Mouse (Mus musculus) right cerebral cortex, adult 2 months (tissue): Measurements from ENCODE around the gene Hps1.

Experiments
- DNase-seq, 2 experiments: peaks; one replicate each; pipeline ENCODE4 v3.0.0; 2021 to 2022; ENCODE audit warnings: low spot score in 2 of 2

Gene Hps1

GRCm38 (mm10) chr19:42755148-42755870 lies 24.5 kb downstream of the Hps1 start:
- DNase-seq: no peak

- DNase-seq: no peak
These were observed 26.4 kb downstream of the Hps1 start for GRCm38 (mm10) chr19:42753141-42753917.

GRCm38 (mm10) chr19:42752363-42752931 lies 27.3 kb downstream of the Hps1 start, which contains the start of gene Pyroxd2:
Gene Pyroxd2 (minus strand): TSS chr19:42752775.
- peak; percentile 38 to 55 for DNase-seq

DNA sequence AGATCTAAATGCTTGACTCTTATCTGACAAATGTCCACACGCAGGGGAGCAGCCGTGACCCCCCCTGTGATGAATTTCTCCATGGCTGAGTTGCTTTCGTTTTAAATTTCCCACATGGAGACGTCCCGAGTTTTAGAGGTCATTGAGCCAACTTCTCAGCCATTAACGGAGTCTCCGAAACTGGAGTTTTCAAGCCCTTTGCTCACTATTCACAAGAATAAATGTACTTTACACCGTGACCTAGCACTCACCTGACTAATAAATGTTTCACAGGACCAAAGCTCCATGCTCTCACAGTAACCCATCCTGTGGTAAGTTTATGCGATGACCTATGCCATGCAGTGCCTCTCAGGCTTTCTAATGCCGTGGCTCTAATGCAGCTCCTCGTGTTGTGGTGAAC lies 29.6 kb downstream of the Hps1 start:
- DNase-seq: no peak

DNA sequence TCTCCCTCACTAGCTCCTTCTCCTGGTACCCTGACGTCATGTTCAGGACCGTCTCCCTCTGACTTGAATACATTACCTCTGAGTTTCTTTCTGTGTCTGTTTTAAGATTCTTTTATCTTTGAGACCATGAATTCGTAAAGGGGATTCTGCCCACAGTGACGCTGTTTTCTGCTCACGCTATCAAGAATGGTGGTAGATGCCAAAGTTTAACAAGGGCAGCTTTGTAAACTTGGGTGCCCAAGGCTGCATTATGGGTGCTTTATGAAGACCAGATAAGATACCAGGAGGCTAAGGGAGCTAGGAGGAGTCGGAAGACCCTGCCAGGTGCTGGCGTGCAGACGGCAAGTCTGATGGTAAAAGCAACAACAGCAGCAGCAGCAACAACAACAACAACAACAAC lies 33.1 kb downstream of the Hps1 start:
- no peak for DNase-seq

DNA sequence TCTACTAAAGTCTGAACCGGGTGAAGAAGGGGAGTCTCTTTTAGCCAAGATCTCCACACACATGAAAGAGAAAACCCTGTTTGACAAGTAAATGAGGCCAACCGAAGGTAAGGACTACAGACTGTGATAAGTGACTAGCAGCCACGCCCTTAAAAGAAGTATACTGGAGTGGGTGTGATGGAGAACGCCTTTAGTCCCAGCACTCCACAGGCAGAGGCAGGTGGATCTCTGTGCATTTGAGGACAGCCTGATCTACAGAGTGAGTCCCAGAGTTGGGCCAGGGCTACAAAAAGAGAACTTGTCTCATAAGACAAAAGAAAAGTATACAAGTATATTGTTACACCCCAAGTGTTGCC lies 33.9 kb downstream of the Hps1 start:
- no peak for DNase-seq

- no peak for DNase-seq
These were observed 34.5 kb downstream of the Hps1 start for GRCm38 (mm10) chr19:42745084-42745868.

DNA sequence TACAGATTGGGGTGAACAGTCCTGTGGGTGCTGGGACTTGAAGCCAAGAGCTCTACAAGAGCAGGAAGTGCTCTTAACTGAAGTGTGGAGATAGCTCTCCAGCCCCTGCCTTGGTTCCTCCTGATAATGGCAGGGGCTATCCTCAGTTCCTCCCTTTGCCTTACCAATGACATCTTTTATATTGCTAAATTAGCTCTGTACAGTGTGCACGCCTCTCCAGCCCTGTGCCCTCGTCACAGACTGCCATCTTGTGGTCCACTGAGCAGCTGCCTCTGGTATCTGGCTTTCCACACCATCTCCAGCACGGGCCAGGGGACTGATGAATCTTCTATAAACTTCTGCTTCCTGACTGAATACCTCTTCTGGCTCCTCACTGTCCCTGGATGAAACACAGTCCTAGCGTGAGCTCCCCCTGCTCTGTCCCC lies 35.6 kb downstream of the Hps1 start:
- peak; percentile 68 to 72 for DNase-seq

- DNase-seq: no peak
These were observed 36.5 kb downstream of the Hps1 start for GRCm38 (mm10) chr19:42743261-42743660.

DNA sequence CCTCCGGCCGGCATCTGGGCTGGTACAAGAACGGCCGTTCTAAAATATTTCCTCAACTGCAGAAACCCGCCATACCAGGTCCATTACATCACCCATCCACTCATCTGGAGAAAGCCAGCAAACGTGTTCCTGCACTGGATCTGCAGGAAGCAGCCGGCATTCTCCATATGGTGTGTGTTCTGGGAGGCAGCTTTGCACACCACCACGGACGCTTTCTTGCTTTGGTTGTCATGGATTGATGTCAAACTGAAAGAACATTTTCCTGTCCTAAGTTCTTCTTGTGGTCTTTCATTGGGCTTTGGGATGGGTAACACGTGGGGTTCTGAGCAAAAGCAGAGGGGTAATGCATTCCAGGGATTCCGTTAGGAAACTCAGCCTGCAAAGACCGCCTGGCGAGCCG lies 37.9 kb downstream of the Hps1 start:
- DNase-seq: peak; percentile 34 to 58

DNA sequence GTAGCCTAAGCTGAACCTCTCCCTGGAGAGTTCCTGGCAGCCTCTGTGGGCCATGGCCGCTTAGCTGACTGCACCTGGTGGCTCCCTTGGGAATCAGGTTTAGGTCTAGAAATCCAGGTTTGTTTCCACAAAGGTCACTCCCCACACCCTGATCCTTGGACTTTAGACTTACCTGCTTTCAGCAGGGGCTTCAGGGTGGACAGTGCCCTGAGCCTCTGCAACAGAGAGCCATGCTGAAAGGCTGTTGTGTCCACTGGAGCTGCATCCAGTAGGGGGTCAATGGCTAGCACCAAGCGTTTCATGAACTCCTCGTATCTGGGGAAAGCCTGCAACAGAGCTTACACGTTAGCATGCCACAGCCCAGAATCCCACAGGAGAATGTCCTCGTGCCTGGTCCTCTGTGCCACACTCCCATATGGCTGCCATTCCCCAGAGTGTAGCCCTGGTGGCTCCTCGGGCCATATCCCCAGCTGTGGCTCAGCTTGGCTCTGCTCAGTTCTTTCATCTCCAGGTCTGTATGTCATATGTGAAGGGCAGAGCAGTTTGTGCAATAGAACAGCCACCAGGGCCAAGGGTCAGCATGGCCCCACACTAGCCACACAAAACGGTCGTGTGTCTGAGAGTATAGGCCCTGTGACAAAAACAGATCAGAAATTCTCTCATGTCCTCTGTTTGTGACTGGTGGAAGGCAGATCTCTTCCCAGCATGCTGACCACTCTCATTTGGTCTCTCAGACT lies 39.4 kb downstream of the Hps1 start:
- no peak for DNase-seq

- no peak for DNase-seq
These were observed 40.0 kb downstream of the Hps1 start for GRCm38 (mm10) chr19:42739734-42740133.

DNA sequence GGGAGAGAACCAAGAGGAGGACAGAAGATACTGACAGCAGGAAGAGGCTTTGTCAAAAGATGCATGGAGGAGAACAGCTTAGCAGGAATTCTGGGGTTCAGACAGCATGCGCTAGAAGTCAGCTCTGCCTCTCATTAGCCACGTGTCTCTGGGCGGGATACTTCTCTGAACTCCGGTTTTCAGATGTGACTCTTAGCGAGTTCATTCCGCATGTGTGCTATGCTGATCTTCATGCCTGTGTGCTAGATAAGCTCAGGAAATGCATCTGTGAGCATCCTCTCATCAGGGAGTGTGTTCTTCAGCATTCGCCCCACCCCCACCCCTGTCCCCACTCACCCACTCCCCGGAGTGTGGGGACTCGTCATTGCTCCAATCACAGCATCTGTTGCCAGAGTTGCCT lies 42.0 kb downstream of the Hps1 start:
- DNase-seq: no peak

- DNase-seq: no peak
These were observed 44.8 kb downstream of the Hps1 start for GRCm38 (mm10) chr19:42734982-42735381.

DNA sequence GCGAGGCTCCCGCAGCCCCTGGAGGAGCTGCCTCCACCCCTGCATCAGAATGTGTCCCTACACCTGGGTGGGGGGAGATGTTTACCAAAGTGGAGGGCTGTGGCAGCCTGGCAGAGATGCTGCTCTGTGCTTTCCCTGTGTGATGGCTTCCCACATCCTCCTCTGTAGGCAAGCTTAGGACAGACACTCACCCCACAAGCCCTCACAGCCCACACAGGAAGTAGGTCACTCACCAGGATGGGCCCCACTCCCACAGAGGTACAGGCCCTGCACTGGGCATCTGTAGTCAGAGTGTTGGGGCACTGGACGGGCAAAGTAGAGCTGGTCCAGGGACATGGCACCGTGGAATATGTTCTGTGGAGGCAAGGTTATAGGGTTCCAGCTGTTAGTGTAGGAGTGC lies 52.4 kb downstream of the Hps1 start:
- DNase-seq: no peak

DNA sequence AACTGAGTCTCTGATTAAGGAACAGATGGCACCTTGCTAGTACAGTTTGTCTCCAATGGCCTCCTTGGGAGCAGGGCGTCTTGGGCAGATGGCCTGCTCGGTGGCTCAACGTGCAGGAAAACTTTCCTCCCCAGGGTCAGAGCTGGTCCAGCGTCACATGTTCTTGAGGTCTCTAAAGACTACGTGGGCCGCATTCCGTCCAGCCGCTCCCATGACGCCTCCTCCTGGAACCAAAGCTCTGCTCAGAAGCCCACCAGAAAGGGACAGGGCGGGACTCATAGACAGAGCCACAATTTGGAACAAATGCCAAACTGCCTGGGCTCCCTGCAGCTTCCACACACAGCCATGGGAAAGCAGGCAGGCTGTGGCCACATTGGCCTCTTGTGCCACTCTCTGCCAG lies 53.0 kb downstream of the Hps1 start:
- no peak for DNase-seq

- no peak for DNase-seq
These were observed 53.8 kb downstream of the Hps1 start for GRCm38 (mm10) chr19:42725973-42726350.

GRCm38 (mm10) chr19:42725056-42725972 lies 54.5 kb downstream of the Hps1 start:
- DNase-seq: no peak

- no peak for DNase-seq
These were observed 56.5 kb downstream of the Hps1 start for GRCm38 (mm10) chr19:42723302-42723701.

- no peak for DNase-seq
These were observed 57.3 kb downstream of the Hps1 start for GRCm38 (mm10) chr19:42722500-42722899.
